Mouse (Mus musculus) lung, postnatal 10 days (tissue): ENCODE results near the gene Eps15.

Source experiments
- DNase-seq: peaks from one replicate; pipeline ENCODE4 v3.0.0; 2021

The Eps15 gene

GRCm38 (mm10) chr4:109271803-109272202 is 8.3 kb upstream of the Eps15 start:
- no peak for DNase-seq

- no peak for DNase-seq
These were observed 6.4 kb upstream of the Eps15 start for GRCm38 (mm10) chr4:109273586-109274240.

GRCm38 (mm10) chr4:109280459-109281160 is 542 bp downstream of the Eps15 start:
- DNase-seq = peak; percentile 42

DNA sequence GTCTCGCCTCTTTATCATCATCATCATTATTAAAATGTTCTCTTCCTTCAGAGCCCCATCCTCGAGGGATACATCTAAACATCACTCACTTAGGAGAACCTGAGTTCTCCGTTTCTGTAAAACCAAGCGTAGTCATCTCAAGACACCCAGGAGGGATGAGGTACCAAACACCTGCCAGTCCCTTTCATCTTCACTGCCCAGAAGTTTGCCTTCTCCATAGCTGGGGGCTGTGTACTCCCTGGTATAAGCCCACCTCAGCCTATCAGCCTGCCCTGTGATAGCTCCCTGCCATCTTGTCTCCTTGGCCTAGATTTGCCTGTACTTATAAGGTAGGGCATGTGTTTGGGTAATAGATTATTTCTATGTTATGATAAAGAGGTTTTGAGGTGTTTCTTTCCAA is 1.1 kb downstream of the Eps15 start:
- no peak for DNase-seq

- no peak for DNase-seq
These were observed 1.9 kb downstream of the Eps15 start for GRCm38 (mm10) chr4:109281946-109282345.

GRCm38 (mm10) chr4:109294629-109295028 is 14.6 kb downstream of the Eps15 start:
- DNase-seq = no peak

DNA sequence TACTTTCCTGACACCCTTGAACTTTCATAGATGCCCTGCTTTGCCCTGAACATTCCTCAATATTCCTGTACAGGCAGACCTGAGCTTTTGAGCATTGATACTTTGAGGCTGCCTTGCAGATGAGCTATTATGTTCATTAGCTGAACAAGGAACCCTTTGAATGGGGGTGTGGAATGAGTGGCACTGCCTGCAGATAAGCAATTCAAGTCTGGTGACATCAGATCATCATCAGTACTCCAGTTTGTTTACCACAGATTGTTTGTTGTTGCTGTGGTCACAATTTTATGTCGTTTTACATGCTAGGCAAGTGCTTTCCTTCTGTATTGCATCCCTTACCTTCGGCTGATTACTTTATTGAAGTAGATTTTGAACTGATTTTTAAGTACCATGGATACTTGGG is 16.4 kb downstream of the Eps15 start:
- DNase-seq = no peak

- no peak for DNase-seq
These were observed 19.1 kb downstream of the Eps15 start for GRCm38 (mm10) chr4:109299136-109299535.

DNA sequence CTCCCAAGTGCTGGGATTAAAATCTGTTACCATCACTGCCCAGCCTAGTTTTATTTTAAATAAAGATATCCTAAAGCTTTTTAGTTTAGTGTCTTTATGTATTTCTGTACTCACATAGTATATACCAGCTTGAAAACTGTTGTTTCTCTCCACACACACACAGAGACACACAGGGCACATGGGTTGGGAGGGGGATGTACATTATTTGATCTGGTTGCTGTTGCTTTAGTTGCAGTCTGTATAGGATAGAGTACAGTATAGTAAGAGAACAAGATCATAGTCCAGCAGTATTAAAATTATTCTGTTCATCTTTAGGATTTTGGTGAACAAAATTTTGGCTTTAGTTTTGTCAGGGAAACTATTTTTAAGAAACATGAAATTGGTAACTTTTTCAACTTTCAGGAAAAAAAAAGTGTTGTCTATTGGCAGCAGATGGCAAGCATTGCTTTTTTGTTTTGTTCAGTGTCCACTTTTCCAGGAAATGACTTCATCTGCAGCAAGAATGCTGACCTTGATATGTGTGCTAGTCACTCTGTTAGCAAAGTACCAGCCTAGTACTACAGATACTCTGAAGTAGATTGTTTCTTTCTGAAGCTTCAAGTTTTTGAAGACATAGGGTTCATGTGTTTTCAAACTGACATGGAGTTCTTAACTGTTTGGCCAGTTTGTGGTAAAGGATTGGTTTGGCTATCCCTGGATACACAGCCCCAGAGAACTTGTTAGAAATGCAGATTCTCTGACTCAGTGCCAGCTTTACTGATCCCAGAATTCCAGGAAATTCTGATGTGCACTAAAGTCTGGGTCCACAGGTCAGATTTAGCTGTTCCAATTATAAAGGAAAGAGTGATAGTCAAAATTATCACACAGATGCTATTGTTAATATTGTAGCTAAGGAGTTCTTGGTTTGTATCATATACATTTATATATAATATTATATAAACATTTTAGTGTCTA is 37.1 kb downstream of the Eps15 start:
- DNase-seq = no peak

DNA sequence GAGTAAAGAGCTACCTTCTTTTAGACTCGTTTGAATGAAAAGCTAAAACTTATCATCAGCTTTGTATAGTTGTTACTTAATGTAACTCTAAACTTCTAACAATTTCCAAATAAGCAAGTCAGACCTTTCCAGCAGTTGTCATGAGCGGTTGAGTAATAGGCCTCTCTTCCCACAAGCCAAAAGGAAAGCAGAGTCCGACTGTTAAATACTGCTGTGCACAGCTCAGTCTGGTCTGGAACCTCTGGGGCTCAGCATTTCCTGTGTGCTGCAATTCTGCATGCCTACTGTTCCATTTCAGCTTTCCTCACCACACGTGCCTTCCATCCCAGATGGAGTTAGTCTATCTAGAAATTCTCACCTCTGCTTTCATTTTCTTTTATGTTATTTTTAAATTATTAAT is 56.7 kb downstream of the Eps15 start:
- no peak for DNase-seq

- no peak for DNase-seq
These were observed 61.2 kb downstream of the Eps15 start for GRCm38 (mm10) chr4:109341222-109341621.

DNA sequence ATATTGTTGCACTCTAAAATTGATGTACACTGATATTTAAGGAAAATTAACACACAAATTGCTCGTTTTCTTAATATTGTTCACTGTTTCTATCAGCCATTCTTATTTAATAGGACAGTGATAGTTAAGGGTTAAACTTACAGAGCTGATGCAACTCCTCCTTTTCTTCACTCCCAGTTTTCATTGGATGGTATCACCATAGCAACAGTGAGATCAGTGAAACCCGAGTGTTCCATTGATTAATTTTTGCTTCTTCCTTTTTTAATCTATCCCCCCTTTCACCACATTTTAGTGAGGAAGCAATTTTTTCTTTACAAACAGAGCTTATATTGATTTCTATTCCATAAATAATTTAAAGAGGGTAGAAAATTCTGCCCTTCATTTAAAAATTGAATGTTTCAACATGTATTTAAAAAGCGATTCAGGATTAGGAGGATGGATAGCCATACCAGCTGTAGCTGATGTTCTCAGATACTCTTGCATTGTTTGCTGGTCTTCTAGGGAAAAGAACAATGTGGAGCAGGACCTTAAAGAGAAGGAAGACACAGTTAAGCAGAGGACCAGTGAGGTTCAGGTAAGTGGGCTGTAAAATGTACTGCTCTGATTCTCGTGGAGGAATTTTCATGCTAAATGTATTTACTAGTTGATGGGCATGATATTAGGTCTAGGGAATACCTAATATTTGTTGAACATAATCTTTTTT is 62.9 kb downstream of the Eps15 start:
- peak; percentile 17 for DNase-seq

GRCm38 (mm10) chr4:109343909-109344308 is 63.8 kb downstream of the Eps15 start:
- DNase-seq = no peak

DNA sequence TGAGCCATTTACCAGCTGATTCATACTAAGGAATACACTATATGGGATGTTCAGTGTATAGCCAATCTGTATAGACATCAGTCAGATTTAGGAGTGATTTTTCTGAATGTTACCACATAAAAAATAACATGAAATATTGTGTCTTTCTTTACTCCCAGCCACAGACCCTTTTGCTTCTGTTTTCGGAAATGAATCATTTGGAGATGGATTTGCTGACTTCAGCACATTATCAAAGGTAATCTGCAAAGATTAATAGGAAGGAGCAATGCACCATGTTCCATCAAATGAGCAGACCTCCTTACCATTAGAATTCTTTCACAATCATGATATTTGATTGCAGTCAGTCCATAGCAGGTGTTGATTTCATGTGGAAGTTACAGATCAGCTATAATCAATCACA is 98.0 kb downstream of the Eps15 start:
- no peak for DNase-seq

GRCm38 (mm10) chr4:109382457-109382856 is 102.4 kb downstream of the Eps15 start:
- no peak for DNase-seq

DNA sequence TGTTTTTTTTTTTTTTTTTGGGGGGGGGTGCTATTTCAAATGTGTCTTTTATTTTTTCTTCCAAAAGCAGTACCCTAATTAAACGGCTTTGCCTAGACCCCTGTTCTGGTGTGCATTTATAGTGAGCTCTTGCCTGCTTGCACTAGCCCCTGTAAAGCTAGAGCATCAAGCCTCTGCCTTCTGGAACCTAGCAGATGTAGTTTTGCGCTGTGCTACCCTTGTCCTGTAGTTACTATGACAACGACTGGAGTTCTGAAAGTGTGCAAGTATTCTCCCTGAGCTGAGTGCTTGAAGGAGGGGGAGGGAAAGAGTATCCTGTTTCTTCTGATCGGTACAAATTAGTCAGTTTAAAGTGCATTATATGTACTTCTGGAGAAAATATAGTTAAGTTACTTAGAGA is 105.5 kb downstream of the Eps15 start:
- DNase-seq = no peak

DNA sequence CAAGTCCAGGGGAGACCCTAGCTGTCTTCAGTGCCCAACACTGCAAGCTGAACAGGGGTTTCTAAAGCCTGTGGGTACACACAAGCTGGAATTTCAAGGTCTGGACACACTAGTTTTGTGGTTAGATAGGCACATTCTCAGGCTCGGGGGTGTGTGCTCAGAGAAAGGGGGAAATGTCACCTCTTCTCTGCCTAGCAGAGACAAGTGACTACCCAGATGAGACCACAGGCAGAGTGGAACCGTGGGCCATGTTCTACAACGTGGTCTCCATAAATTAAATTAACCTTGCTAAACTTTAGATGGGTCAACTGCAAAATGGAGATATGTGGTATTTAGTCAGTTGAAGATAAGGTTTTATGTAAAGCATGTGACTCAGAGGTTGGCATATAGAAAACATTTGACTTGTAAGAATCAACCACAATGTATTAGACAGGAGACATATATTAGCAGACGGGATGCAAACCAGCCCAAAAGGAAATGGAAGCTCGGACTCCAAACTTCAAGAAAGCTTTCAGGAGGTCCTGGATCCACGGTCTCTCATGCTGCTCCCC is 113.2 kb downstream of the Eps15 start:
- no peak for DNase-seq

DNA sequence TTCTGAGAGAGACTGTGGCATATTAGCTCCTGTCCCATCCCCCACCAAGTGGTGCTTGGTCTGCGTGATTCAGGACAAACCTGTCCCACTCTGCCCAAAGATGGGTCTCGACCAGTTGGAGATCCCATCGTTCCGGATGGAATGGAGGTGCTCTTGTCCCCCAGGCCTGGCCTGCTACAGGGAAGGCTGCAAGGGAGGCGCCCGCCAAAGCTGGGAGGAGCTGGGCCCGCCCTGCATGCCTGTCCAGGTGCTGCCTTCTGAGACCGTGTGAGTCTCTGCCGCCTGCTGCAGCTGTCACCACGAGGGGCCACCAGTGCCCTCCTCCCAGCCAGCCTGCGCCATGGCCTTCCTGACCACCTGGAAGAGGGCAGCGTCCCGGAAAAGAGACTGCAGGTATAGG is 113.8 kb downstream of the Eps15 start:
- peak; percentile 18 for DNase-seq

- no peak for DNase-seq
These were observed 114.4 kb downstream of the Eps15 start for GRCm38 (mm10) chr4:109394314-109395074.

DNA sequence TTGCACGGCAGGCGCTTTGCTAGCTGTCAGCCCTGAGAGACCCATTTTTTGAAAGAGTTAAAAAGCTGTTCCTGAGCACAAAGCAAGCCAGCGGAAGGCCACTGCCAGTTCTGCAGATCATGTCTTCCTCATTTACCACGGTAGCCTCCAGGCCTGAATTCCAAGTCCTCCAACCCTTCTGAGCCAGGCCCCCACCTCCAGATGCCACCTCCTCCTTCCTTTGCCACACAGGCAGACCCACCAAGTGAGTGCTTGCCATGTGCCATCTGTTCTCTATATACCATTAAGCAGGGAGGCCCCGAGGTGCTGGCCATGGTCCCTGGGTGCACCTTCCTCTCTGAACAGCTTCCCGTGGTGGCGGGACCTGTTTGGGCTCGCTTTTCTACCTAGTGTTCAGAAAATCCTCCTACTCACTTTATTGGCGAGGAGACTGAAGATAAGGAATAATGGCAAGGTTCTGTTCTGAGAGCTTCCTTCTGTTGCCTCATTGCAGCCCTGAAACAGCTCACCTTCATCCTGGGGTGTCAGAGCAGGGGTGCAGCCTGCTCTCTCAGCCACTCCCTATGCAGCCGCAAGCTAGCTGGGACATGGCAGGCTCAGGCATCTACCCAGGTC is 120.4 kb downstream of the Eps15 start:
- no peak for DNase-seq

DNA sequence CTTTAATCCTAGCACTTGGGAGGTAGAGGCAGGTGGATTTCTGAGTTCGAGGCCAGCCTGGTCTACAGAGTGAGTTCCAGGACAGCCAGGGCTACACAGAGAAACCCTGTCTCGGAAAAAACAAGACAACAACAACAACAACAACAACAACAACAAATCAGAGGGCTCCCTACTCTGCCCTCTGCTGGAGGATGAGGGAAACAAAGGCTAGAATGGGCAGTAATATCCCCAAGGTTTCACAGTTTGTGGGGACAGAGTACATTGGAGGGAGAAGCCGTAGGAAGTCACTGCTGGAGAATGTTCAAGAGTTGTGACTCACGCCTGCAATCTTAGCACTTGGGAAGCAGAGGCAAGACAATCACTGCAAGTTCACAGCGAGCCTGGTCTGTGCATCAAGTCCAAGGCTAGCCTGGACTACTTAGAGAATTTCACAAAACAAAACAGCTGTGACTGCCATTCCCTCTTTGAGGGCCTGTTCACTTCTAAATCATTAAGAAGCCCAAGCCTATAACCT is 121.2 kb downstream of the Eps15 start:
- no peak for DNase-seq
